Mouse (Mus musculus): ENCODE measurements around the gene Rabep1.
"Not testable (repeated sequence)": the region's sequence is repeated elsewhere in the genome, so short reads cannot be mapped to it uniquely, and the experiment has no call there.

The Rabep1 gene

GRCm38 (mm10) chr11:70833408-70833807, 11.2 kb upstream of the Rabep1 start:
- no peak for DNase-seq

- no peak for DNase-seq
These were observed 10.7 kb upstream of the Rabep1 start for GRCm38 (mm10) chr11:70833831-70834230.

- DNase-seq = no peak
These were observed 9.2 kb upstream of the Rabep1 start for GRCm38 (mm10) chr11:70835381-70835831.

GRCm38 (mm10) chr11:70837031-70837430, 7.5 kb upstream of the Rabep1 start:
- DNase-seq = no peak

GRCm38 (mm10) chr11:70838610-70839009, 6.0 kb upstream of the Rabep1 start:
- DNase-seq = no peak

- DNase-seq = no peak
These were observed 1.6 kb upstream of the Rabep1 start for GRCm38 (mm10) chr11:70842983-70843382.

- peak; percentile 15 for DNase-seq
These were observed 652 bp upstream of the Rabep1 start for GRCm38 (mm10) chr11:70843701-70844551.

- no peak for DNase-seq
These were observed 940 bp downstream of the Rabep1 start for GRCm38 (mm10) chr11:70845457-70845978.

- no peak for DNase-seq
These were observed 1.5 kb downstream of the Rabep1 start for GRCm38 (mm10) chr11:70846029-70846428.

GRCm38 (mm10) chr11:70860371-70860770, 15.8 kb downstream of the Rabep1 start:
- DNase-seq = peak; percentile 11

GRCm38 (mm10) chr11:70863204-70863603, 18.6 kb downstream of the Rabep1 start:
- DNase-seq = not testable (repeated sequence)

GRCm38 (mm10) chr11:70865223-70865622, 20.6 kb downstream of the Rabep1 start:
- no peak for DNase-seq

- DNase-seq = no peak
These were observed 24.7 kb downstream of the Rabep1 start for GRCm38 (mm10) chr11:70869263-70869662.

- no peak for DNase-seq
These were observed 25.2 kb downstream of the Rabep1 start for GRCm38 (mm10) chr11:70869811-70870210.

GRCm38 (mm10) chr11:70870407-70870806, 25.8 kb downstream of the Rabep1 start:
- DNase-seq = peak; percentile 68

- DNase-seq = no peak
These were observed 26.5 kb downstream of the Rabep1 start for GRCm38 (mm10) chr11:70871110-70871509.

- DNase-seq = peak; percentile 27
These were observed 27.3 kb downstream of the Rabep1 start for GRCm38 (mm10) chr11:70871766-70872330.

GRCm38 (mm10) chr11:70873846-70874613, 29.5 kb downstream of the Rabep1 start:
- no peak for DNase-seq

GRCm38 (mm10) chr11:70877670-70878069, 33.1 kb downstream of the Rabep1 start:
- DNase-seq = no peak

- DNase-seq = no peak
These were observed 38.4 kb downstream of the Rabep1 start for GRCm38 (mm10) chr11:70882905-70883430.

- no peak for DNase-seq
These were observed 46.1 kb downstream of the Rabep1 start for GRCm38 (mm10) chr11:70890643-70891042.

GRCm38 (mm10) chr11:70891616-70892015, 47.0 kb downstream of the Rabep1 start:
- no peak for DNase-seq

GRCm38 (mm10) chr11:70897680-70898079, 53.1 kb downstream of the Rabep1 start:
- DNase-seq = no peak
